Mouse (Mus musculus): ENCODE measurements around the gene Olfr153. TPM values are rescaled to one million over a fixed set of nuclear protein-coding genes. Genes with fewer than 3 reads are reported as not detected.
"Not testable (repeated sequence)": the region's sequence is repeated elsewhere in the genome, so short reads cannot be mapped to it uniquely, and the experiment has no call there.

The Olfr153 gene
- polyA plus RNA-seq (2012; rRNA removed) = not detected in 2 replicates
- not detected in 2 replicates for polyA plus RNA-seq (2014; fragmentation: Nextera tagmentation; extraction: Ambion mirVana)

DNA sequence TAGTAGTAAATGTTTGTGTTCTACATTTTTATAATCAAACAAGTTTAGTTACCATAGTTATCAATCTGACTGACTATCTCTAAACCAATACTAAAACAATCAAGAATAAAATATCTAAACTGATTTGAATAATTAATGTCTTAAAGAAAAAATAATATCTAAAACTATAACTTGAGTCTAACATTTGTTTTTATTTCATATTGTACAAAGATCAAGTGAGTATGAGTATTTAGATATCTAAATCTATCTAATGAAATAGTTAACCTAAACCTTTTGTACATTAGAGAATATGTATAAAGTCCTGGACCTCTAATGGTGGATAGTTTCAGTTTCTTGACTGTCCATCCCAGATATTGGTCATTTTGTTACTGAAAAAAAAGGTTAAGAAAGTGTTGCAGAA is at the start of gene Olfr153:
TSS of gene Olfr153 (plus strand) at position 301 of the 400 bp plus-strand sequence.
- Histone ChIP-seq H3K9ac (replicated peaks) (no peak within 1 kb of the TSS), H3K27me3 (ENCODE audit: control insufficient read depth, insufficient read depth, low read length) (no peaks in the 10 kb centered on the region), H3K4me2 (ENCODE audit: low read depth) (no peak within 1 kb of the TSS), H3K4me3 (ENCODE audit: insufficient read depth in 1 of 2, low read depth in 2 of 2, low read length in 2 of 2) (no peak within 1 kb of the TSS), H3K36me3 (replicated peaks; ENCODE audit: control insufficient read depth, insufficient read depth, low read depth) (no peaks in the 10 kb centered on the region), H3K27ac (no peak within 1 kb of the TSS), H3K4me1 (replicated peaks; ENCODE audit: control insufficient read depth in 2 of 2, insufficient read depth in 2 of 2, low read length in 1 of 2) (no peaks in the 10 kb centered on the region), H3K9me3 (ENCODE audit: control insufficient read depth, low read length) (no peaks in the 10 kb centered on the region)
- ATAC-seq (ENCODE audit: insufficient read depth) (no peak), DNase-seq (ENCODE audit: low read depth in 3 of 3, low spot score in 3 of 3) (no peak)
- TF ChIP-seq CTCF (IDR thresholded peaks at IDR 0.05; ENCODE audit: low read depth) = no peak
- TF ChIP-seq EP300 (IDR thresholded peaks at IDR 0.05; ENCODE audit: low read depth) = no peak

GRCm38 (mm10) chr2:87482276-87482675 is 49.3 kb upstream of the Olfr153 start:
- ATAC-seq (ENCODE audit: insufficient read depth) (no peak), DNase-seq (ENCODE audit: low read depth in 3 of 3, low spot score in 3 of 3) (no peak)
- Histone ChIP-seq H3K4me2 (ENCODE audit: low read depth) (no peak overlapping the region), H3K27me3 (ENCODE audit: control insufficient read depth, insufficient read depth, low read length) (no peaks in the 10 kb centered on the region), H3K27ac (no peak overlapping the region), H3K9ac (replicated peaks) (no peak overlapping the region), H3K4me1 (replicated peaks; ENCODE audit: control insufficient read depth in 2 of 2, insufficient read depth in 2 of 2, low read length in 1 of 2) (no peaks in the 10 kb centered on the region), H3K36me3 (replicated peaks; ENCODE audit: control insufficient read depth, insufficient read depth, low read depth) (no peaks in the 10 kb centered on the region), H3K4me3 (ENCODE audit: insufficient read depth in 1 of 2, low read depth in 2 of 2, low read length in 2 of 2) (no peak overlapping the region), H3K9me3 (ENCODE audit: control insufficient read depth, low read length) (no peaks in the 10 kb centered on the region)
- WGBS (ENCODE audit: insufficient replicate concordance) = 60% methylated on average over 2 of the region's 2 CpGs
- no peak for TF ChIP-seq CTCF (IDR thresholded peaks at IDR 0.05; ENCODE audit: low read depth)
- TF ChIP-seq EP300 (IDR thresholded peaks at IDR 0.05; ENCODE audit: low read depth) = no peak

GRCm38 (mm10) chr2:87496993-87497392 is 34.6 kb upstream of the Olfr153 start, which contains the start of gene Pramel7:
TSS of gene Pramel7 (minus strand) at chr2:87497093.
- not testable (repeated sequence) for H3K36me3 ChIP-seq (replicated peaks; ENCODE audit: control insufficient read depth, insufficient read depth, low read depth); H3K27ac ChIP-seq; ATAC-seq (ENCODE audit: insufficient read depth); H3K9ac ChIP-seq (replicated peaks); DNase-seq (ENCODE audit: low read depth in 3 of 3, low spot score in 3 of 3); H3K27me3 ChIP-seq (ENCODE audit: control insufficient read depth, insufficient read depth, low read length); H3K4me2 ChIP-seq (ENCODE audit: low read depth); H3K9me3 ChIP-seq (ENCODE audit: control insufficient read depth, low read length); H3K4me1 ChIP-seq (replicated peaks; ENCODE audit: control insufficient read depth in 2 of 2, insufficient read depth in 2 of 2, low read length in 1 of 2); H3K4me3 ChIP-seq (ENCODE audit: insufficient read depth in 1 of 2, low read depth in 2 of 2, low read length in 2 of 2)
- WGBS (ENCODE audit: insufficient replicate concordance) = 53% methylated on average over 4 of the region's 5 CpGs

- no peak within 1 kb of the TSS for H3K27ac ChIP-seq
- TF ChIP-seq CTCF (IDR thresholded peaks at IDR 0.05; ENCODE audit: low read depth) (no peak), EP300 (IDR thresholded peaks at IDR 0.05; ENCODE audit: low read depth) (no peak)
- WGBS (ENCODE audit: insufficient replicate concordance) = 61% methylated on average over 6 of the region's 6 CpGs
These were observed 25.3 kb upstream of the Olfr153 start, which contains the start of gene Pramel6 for GRCm38 (mm10) chr2:87506265-87506664. TSS of gene Pramel6 (plus strand) at chr2:87506565.

DNA sequence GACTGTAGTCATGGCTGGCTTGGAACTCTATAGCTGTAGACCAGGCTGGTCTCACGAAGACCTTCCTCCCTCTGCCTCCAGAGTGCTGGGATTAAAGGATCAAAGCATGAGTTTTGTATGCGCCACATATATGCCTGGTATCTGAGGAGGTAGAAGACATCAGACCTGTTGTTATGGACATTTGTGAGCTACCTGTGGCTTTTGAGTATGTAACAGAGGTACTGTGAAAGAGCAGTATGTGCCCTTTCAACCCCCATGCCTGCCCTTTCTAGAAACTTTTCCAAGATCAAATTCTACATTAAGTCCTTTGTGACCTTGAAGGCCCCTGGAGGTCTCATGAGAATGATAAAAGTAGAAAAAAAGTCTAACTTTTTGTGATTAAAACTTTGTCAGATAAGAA is 16.6 kb upstream of the Olfr153 start:
- TF ChIP-seq EP300 (IDR thresholded peaks at IDR 0.05; ENCODE audit: low read depth) (no peak), CTCF (IDR thresholded peaks at IDR 0.05; ENCODE audit: low read depth) (no peak)
- no peak for DNase-seq (ENCODE audit: low read depth in 3 of 3, low spot score in 3 of 3)
- no peak overlapping the region for H3K27ac ChIP-seq
- H3K4me2 ChIP-seq (ENCODE audit: low read depth) = no peak overlapping the region
- no peaks in the 10 kb centered on the region for H3K27me3 ChIP-seq (ENCODE audit: control insufficient read depth, insufficient read depth, low read length)
- ATAC-seq (ENCODE audit: insufficient read depth) = no peak
- WGBS (ENCODE audit: insufficient replicate concordance) = 51% methylated on average over 2 of the region's 2 CpGs
- H3K9ac ChIP-seq (replicated peaks) = no peak overlapping the region
- no peaks in the 10 kb centered on the region for H3K4me1 ChIP-seq (replicated peaks; ENCODE audit: control insufficient read depth in 2 of 2, insufficient read depth in 2 of 2, low read length in 1 of 2)
- no peaks in the 10 kb centered on the region for H3K9me3 ChIP-seq (ENCODE audit: control insufficient read depth, low read length)
- H3K4me3 ChIP-seq (ENCODE audit: insufficient read depth in 1 of 2, low read depth in 2 of 2, low read length in 2 of 2) = no peak overlapping the region
- H3K36me3 ChIP-seq (replicated peaks; ENCODE audit: control insufficient read depth, insufficient read depth, low read depth) = no peaks in the 10 kb centered on the region

More at GRCm38 (mm10) chr2:87506265-87506664, 25.3 kb upstream of the Olfr153 start, which contains the start of gene Pramel6:
- no peaks in the 10 kb centered on the region for H3K27me3 ChIP-seq (ENCODE audit: control insufficient read depth, insufficient read depth, low read length)
- H3K4me2 ChIP-seq (ENCODE audit: low read depth) = no peak within 1 kb of the TSS
- ATAC-seq (ENCODE audit: insufficient read depth) = no peak
- H3K4me1 ChIP-seq (replicated peaks; ENCODE audit: control insufficient read depth in 2 of 2, insufficient read depth in 2 of 2, low read length in 1 of 2) = no peaks in the 10 kb centered on the region
- no peaks in the 10 kb centered on the region for H3K9me3 ChIP-seq (ENCODE audit: control insufficient read depth, low read length)
- no peak within 1 kb of the TSS for H3K4me3 ChIP-seq (ENCODE audit: insufficient read depth in 1 of 2, low read depth in 2 of 2, low read length in 2 of 2)
- no peak for DNase-seq (ENCODE audit: low read depth in 3 of 3, low spot score in 3 of 3)
- no peaks in the 10 kb centered on the region for H3K36me3 ChIP-seq (replicated peaks; ENCODE audit: control insufficient read depth, insufficient read depth, low read depth)
- no peak within 1 kb of the TSS for H3K9ac ChIP-seq (replicated peaks)

Data from liver, embryonic 14.5 days (tissue).